Mouse (Mus musculus): ENCODE measurements around the gene Cda.

GRCm38 (mm10) chr4:138307739-138308138 is 60.1 kb downstream of the Cda start:
- TF ChIP-seq CTCF (IDR thresholded peaks at IDR 0.05; ENCODE audit: borderline replicate concordance, insufficient read depth, low read length) (no peak), POLR2A (IDR thresholded peaks at IDR 0.05; ENCODE audit: low read depth, low read length) (no peak)
